Mouse (Mus musculus): Measurements from ENCODE around the gene Sytl3.
"Not testable (repeated sequence)": the region's sequence is repeated elsewhere in the genome, so short reads cannot be mapped to it uniquely, and the experiment has no call there.

GRCm38 (mm10) chr17:6662840-6663239 is 3.9 kb downstream of the Sytl3 start:
- TF ChIP-seq CTCF (IDR thresholded peaks at IDR 0.05; ENCODE audit: low read depth, low read length); POLR2A (IDR thresholded peaks at IDR 0.05; ENCODE audit: extremely low read depth, insufficient read depth, low read length): not testable (repeated sequence)

Data from liver, adult 2 months (tissue).